Mouse (Mus musculus): ENCODE measurements at regions not wholly inside any gene's neighbourhood (a gene's known extent, or its start where the extent isn't known, plus 50 kb on each side); places are given as distances from the start of the nearest gene placed in this dataset.

DNA sequence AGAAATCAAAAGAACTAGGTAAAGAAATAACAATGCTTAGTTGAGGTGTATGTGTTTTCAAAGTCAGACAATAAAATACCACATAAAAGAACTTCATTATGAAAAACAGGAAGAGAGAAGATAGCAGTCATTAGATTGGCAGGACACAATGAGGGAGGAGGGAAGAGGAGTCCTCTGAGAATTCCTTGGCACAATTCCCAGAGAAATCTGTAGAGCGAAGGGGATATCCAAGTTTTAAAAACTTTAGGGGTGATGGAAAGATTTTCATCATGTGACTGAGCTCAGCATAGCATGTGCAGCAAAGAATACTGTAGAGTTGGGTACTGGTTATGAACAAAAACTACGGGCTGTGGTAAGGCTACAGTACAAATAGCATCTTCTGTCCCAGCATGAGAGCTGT is 141.3 kb upstream of the Ddhd1 start:
- TF ChIP-seq CTCF (IDR thresholded peaks at IDR 0.05; ENCODE audit: insufficient read depth, low read length), result no peak
- TF ChIP-seq POLR2A (IDR thresholded peaks at IDR 0.05; ENCODE audit: borderline replicate concordance, extremely low read depth, low read depth, low read length), result no peak
